Mouse (Mus musculus) midbrain, embryonic 11.5 days (tissue): ENCODE data around the gene Foxj2. TPM values are rescaled to one million over a fixed set of nuclear protein-coding genes. Genes with fewer than 3 reads are reported as not detected.

Experiments
- ATAC-seq: fragments of 200-750 bp; cut with Nextera tagmentation; 2 replicates; pipeline ENCODE4 v1.8.0; 2017; ENCODE audit warnings: moderate TSS enrichment, moderate library complexity; ENCODE audit not compliant: low FRiP score
- DNase-seq: peaks from one replicate; pipeline ENCODE4 v3.0.0; 2015; ENCODE audit warnings: low spot score; ENCODE audit errors: missing footprints
- H3K27ac ChIP-seq: fragments of 300-500 bp; sonication (generic); 2 replicates; pipeline ENCODE4 v1.5.1; 2014; ENCODE audit warnings: low read depth, low read length
- H3K27me3 ChIP-seq: fragments of 300-500 bp; sonication (generic); 2 replicates; pipeline ENCODE4 v1.6.1; 2014; ENCODE audit warnings: mild to moderate bottlenecking, low read length, moderate library complexity, mixed read lengths; ENCODE audit not compliant: control insufficient read depth, insufficient read depth
- H3K36me3 ChIP-seq: fragments of 300-500 bp; sonication (generic); 2 replicates; pipeline ENCODE4 v1.6.1; 2014; ENCODE audit warnings: mild to moderate bottlenecking, low read length, moderate library complexity, mixed read lengths; ENCODE audit not compliant: control insufficient read depth, insufficient read depth
- H3K4me1 ChIP-seq: fragments of 300-500 bp; sonication (generic); 2 replicates; pipeline ENCODE4 v1.6.1; 2014; ENCODE audit warnings: low read length; ENCODE audit not compliant: control insufficient read depth, insufficient read depth
- H3K4me2 ChIP-seq: fragments of 300-500 bp; sonication (generic); 2 replicates; pipeline ENCODE4 v1.6.1; 2014; ENCODE audit warnings: mild to moderate bottlenecking, moderate library complexity
- H3K4me3 ChIP-seq: fragments of 300-500 bp; sonication (generic); 2 replicates; pipeline ENCODE4 v1.5.1; 2014; ENCODE audit warnings: low read depth, low read length
- H3K9ac ChIP-seq: fragments of 300-500 bp; sonication (generic); 2 replicates; pipeline ENCODE4 v1.6.1; 2014; ENCODE audit warnings: low read length
- H3K9me3 ChIP-seq: fragments of 300-500 bp; sonication (generic); 2 replicates; pipeline ENCODE4 v1.6.1; 2016; ENCODE audit warnings: low read length; ENCODE audit not compliant: control insufficient read depth
- WGBS: fragments of 180-500 bp; shearing (Covaris S2); extraction: QIAGEN DNeasy Blood & Tissue Kit; methylation state at CpG from one replicate; pipeline ENCODE4 v1.1.7; 2014; 5-methylcytosine and 5-hydroxymethylcytosine counted together
- polyA plus RNA-seq: library from polyadenylated mRNA; unstranded; fragments of >200 nt; fragmentation: Nextera tagmentation; extraction: Ambion mirVana; gene quantifications from 2 replicates; pipeline ENCODE4 v1.2.1, GENCODE M21; 2014

Gene Foxj2
- polyA plus RNA-seq, 1 experiment from 2014 or later, result 3.6 TPM

DNA sequence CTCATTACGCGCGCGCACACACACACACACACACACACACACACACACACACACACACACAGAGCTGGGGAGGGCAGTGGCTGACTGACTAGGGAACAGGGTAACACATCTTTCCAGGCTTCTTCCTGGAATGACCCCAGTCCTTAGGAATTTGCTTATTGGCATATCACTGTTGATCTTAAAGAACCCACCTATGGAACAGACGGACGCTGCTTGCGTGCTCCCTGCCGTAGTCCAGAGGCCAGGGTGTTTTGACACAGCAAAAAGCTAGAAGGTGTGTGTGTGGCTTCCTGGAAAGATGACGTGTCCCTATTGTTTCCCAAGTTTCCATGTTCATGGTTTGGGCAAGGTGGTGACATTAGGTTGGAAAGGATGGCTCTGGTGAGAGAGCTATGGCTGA is 5.5 kb downstream of the Foxj2 start:
- no peaks in the 10 kb centered on the region for H3K36me3 ChIP-seq
- DNase-seq (no peak), ATAC-seq (no peak)
- H3K4me2 ChIP-seq, result no peak overlapping the region
- no peaks in the 10 kb centered on the region for H3K9me3 ChIP-seq
- 90% methylated on average over 9 of the region's 9 CpGs for WGBS
- no peak overlapping the region for H3K4me3 ChIP-seq
- H3K4me1 ChIP-seq, result peaks cover 19% of the 10 kb centered on the region
- H3K27me3 ChIP-seq, result no peaks in the 10 kb centered on the region
- no peak overlapping the region for H3K27ac ChIP-seq
- H3K9ac ChIP-seq, result no peak overlapping the region

DNA sequence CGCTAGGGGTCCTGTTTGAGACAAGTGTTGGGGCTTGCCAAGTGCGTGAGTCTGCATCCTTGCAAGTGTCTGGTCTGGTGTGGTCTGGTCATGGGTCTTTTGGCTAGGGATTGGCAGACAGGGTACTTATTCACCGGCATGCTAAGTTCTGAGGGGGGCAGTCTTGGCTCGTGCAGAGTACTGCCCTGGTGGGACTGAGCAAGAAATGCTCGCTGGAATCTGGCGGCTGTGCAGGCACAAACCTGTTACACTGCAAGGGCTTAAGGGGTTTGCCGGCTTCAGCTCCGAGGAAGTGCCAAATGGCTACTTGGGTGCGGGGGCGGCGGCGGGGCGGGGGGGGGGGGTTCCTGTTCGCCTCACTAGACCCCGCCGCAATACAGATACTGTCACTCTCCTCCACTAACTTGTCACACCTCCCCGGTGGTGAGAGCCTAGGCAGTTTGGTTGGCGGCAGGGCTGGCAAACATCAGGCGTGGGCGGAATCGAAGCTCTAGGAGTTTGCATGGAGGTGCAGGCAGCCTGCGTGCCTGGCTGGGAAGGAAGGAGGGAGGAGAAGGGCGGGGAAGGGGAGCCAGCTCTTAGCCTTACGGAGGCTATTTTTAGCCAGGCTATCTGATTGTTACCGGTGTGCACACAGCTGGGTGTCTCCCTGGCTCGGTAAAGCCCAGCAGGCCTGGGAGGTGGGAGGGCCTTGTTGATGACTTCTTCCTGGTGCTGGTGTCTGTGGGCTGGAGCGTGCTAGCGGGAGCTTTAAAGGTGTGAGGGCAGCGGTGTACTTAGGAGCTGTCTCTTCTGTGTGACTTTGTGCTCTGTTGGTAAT is 6.4 kb downstream of the Foxj2 start:
- DNase-seq (peak; percentile 87), ATAC-seq (peak; percentile 45)
- WGBS, result 2% methylated on average over 29 of the region's 29 CpGs

DNA sequence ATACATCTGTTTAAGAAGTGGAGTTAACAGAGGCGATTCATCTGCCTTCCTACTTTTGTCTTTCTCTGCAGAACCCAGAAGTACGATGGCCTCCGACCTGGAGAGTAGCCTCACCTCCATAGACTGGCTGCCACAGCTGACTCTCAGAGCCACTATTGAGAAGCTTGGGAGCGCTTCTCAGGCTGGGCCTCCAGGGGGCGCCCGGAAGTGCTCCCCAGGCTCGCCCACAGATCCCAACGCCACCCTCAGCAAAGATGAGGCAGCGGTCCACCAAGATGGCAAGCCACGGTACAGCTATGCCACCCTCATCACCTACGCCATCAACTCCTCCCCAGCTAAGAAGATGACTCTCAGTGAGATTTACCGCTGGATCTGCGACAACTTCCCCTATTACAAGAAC is 8.4 kb downstream of the Foxj2 start:
- peak; percentile 33; the same call in 1 of the 2 replicates for ATAC-seq
- Histone ChIP-seq H3K9ac (no peak overlapping the region), H3K4me1 (peaks cover 9% of the 10 kb centered on the region; the same call in 1 of the 2 replicates), H3K4me3 (no peak overlapping the region), H3K9me3 (no peaks in the 10 kb centered on the region), H3K4me2 (no peak overlapping the region), H3K36me3 (peaks cover 1% of the 10 kb centered on the region; the same call in 1 of the 2 replicates), H3K27me3 (no peaks in the 10 kb centered on the region), H3K27ac (no peak overlapping the region)
- no peak for DNase-seq
- WGBS, result 44% methylated on average over 13 of the region's 13 CpGs

More for the DNA sequence above, 6.4 kb downstream of the Foxj2 start:
- Histone ChIP-seq H3K9me3 (no peaks in the 10 kb centered on the region), H3K36me3 (no peaks in the 10 kb centered on the region), H3K4me1 (peaks cover 11% of the 10 kb centered on the region), H3K27ac (no peak overlapping the region), H3K4me3 (peak overlapping the region; percentile 26), H3K27me3 (no peaks in the 10 kb centered on the region), H3K9ac (peak overlapping the region; percentile 53), H3K4me2 (peak overlapping the region; percentile 50)

DNA sequence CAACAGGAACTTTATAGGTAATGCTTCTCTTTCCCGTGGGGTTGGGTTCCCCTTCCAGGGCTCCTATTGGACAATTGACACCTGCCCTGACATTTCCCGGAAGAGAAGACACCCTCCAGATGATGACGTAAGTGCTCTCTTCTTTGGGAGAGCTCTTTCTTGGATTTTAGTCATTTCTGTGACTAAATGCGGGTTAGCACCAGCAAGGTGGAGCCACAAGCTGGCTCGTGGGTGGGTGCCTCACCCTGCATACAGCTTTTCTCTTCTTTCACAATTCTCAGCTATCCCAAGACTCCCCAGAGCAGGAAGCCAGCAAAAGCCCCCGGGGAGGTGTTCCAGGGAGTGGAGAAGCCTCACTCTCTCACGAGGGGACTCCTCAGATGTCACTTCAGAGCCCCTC is 13.2 kb downstream of the Foxj2 start:
- no peak for DNase-seq
- 84% methylated on average over 7 of the region's 7 CpGs for WGBS
- no peak overlapping the region for H3K4me2 ChIP-seq

DNA sequence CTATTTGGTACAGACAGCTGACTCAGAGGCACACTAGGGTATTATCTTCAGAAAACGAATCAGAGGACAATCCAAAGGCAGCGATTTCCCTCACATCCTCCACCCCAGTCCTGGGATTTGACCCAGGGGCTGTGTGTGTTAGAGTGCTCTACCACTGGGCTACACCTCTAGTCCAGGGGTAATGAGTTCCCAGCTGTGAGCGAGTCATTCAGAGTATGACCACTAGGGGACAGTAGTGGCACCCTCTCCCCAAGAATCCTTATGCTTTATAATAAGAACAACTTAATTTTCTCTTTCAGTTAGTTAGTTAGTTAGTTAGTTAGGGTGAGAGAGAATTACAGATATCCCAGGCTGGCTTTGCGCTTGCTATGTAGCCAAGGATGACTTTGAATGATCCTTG is 14.7 kb downstream of the Foxj2 start:
- no peak overlapping the region for H3K4me2 ChIP-seq
- no peak overlapping the region for H3K27ac ChIP-seq
- no peaks in the 10 kb centered on the region for H3K4me1 ChIP-seq
- H3K4me3 ChIP-seq, result no peak overlapping the region
- no peaks in the 10 kb centered on the region for H3K27me3 ChIP-seq
- WGBS, result 72% methylated on average over 4 of the region's 4 CpGs
- DNase-seq (no peak), ATAC-seq (no peak)
- peaks cover 19% of the 10 kb centered on the region; the same call in 1 of the 2 replicates for H3K36me3 ChIP-seq
- no peaks in the 10 kb centered on the region for H3K9me3 ChIP-seq
- H3K9ac ChIP-seq, result no peak overlapping the region

More for the DNA sequence above, 13.2 kb downstream of the Foxj2 start:
- ATAC-seq, result no peak
- H3K4me1 ChIP-seq, result no peaks in the 10 kb centered on the region
- H3K4me3 ChIP-seq, result no peak overlapping the region
- H3K9ac ChIP-seq, result no peak overlapping the region
- no peaks in the 10 kb centered on the region for H3K27me3 ChIP-seq
- H3K36me3 ChIP-seq, result peaks cover 15% of the 10 kb centered on the region; the same call in 1 of the 2 replicates
- H3K9me3 ChIP-seq, result no peaks in the 10 kb centered on the region
- H3K27ac ChIP-seq, result no peak overlapping the region

DNA sequence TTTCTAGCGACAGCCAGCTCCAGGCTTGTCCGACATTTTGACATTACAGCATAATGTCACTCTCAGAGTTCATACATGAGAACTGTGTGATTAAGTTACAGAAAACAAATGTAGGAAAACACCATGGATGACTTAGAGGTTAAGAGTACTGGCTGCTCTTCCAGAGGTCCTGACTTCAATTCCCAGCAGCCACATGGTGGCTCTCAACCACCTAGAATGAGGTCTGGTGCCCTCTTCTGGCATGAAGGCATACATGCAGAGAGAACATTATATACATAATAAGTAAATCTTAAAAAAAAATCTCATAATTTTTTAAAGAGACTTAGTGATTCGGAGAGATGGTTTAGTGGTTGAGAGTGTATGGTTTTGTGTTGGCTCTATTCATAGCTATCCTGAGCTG is 17.3 kb downstream of the Foxj2 start:
- Histone ChIP-seq H3K27ac (no peak overlapping the region), H3K4me2 (no peak overlapping the region), H3K9me3 (no peaks in the 10 kb centered on the region), H3K4me3 (no peak overlapping the region), H3K27me3 (no peaks in the 10 kb centered on the region), H3K4me1 (no peaks in the 10 kb centered on the region), H3K36me3 (peaks cover 27% of the 10 kb centered on the region; the same call in 1 of the 2 replicates), H3K9ac (no peak overlapping the region)
- WGBS, result 93% methylated on average over 3 of the region's 3 CpGs
- ATAC-seq (no peak), DNase-seq (no peak)

DNA sequence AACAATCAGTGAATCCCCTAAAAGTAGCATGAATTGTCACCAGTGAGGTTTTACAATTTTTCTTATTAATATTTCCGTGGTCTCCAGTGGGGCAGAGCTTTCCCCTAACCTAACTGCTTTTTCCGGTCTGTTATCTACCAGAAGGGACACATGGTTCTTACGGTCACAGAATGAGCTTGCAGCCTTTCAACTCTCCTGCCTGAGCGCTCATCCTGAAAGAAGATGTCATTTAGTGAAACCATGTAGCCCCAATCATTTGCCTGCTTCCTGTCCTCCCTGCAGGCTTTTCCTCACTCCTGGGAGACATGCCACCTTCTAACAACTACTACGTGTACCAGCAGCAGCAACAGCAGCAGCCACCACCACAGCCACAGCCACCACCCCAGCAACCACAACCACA is 17.8 kb downstream of the Foxj2 start:
- Histone ChIP-seq H3K4me3 (no peak overlapping the region), H3K27ac (no peak overlapping the region), H3K27me3 (no peaks in the 10 kb centered on the region), H3K9ac (no peak overlapping the region), H3K36me3 (peaks cover 27% of the 10 kb centered on the region; the same call in 1 of the 2 replicates), H3K4me1 (no peaks in the 10 kb centered on the region), H3K4me2 (no peak overlapping the region), H3K9me3 (no peaks in the 10 kb centered on the region)
- DNase-seq (no peak), ATAC-seq (no peak)
- 94% methylated on average over 5 of the region's 5 CpGs for WGBS

- WGBS, result 92% methylated on average over 6 of the region's 6 CpGs
- Histone ChIP-seq H3K36me3 (peaks cover 10% of the 10 kb centered on the region; the same call in 1 of the 2 replicates), H3K27ac (no peak overlapping the region), H3K9ac (no peak overlapping the region), H3K4me3 (no peak overlapping the region), H3K9me3 (no peaks in the 10 kb centered on the region), H3K27me3 (no peaks in the 10 kb centered on the region), H3K4me2 (no peak overlapping the region), H3K4me1 (no peaks in the 10 kb centered on the region)
- ATAC-seq, result no peak
- DNase-seq, result no peak
Observed at GRCm38 (mm10) chr6:122843759-122844158, 24.0 kb downstream of the Foxj2 start.

- no peak overlapping the region for H3K4me3 ChIP-seq
- no peak for DNase-seq
- no peak overlapping the region for H3K27ac ChIP-seq
- no peaks in the 10 kb centered on the region for H3K9me3 ChIP-seq
- H3K4me1 ChIP-seq, result no peaks in the 10 kb centered on the region
- H3K4me2 ChIP-seq, result no peak overlapping the region
- no peak for ATAC-seq
- H3K9ac ChIP-seq, result no peak overlapping the region
- H3K27me3 ChIP-seq, result no peaks in the 10 kb centered on the region
- WGBS, result 69% methylated on average over 2 of the region's 2 CpGs
- H3K36me3 ChIP-seq, result no peaks in the 10 kb centered on the region
Observed at GRCm38 (mm10) chr6:122852696-122853095, 33.0 kb downstream of the Foxj2 start.
